Mouse (Mus musculus): ENCODE data around the gene Ppil3. TPM values are rescaled to one million over a fixed set of nuclear protein-coding genes. Genes with fewer than 3 reads are reported as not detected.

The Ppil3 gene
- polyA plus RNA-seq, 1 experiment from 2014 or later, result 56.7 TPM

DNA sequence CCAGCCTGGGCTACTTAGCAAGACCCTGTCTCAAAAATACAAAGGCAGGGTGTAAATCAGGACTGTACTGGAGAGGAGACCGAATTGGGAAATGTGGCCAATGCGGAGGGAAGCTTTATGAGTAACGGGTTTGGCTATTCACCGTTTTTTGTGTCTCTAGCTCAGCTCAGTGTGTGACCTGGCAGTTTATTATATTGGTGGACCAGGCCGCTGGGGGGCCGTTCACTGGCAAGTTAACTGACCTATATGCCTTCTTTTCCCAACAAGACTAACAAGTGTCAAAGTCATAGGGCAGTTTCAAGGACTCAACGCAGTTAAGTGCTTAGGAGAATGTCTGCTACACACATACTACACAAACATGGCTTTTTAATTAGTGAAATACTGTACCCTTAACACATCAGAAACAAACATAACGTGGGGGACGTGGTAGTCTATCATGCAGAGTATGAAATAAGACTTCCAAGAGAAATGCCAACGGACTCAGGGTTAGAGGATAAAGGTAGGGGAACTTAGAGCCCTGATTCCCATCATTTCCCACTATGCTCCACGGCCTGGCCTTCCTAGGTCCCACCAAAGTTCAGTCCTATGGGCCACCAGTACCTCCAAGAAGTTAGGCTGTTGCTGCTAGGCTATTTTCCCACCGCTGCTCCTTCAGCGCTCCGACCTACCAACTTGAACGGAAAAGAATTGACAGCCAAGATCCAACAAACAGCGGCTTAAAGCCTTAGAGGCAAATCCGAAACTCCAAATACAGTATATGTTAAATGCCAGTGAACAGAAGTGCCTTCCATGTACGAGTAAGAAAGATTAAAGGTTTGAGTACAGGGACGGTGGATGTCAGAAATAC is 53.6 kb downstream of the Ppil3 start:
- H3K36me3 ChIP-seq, result peaks cover 20% of the 10 kb centered on the region
- peak overlapping the region; percentile 98 for H3K9ac ChIP-seq (replicated peaks)
- peak overlapping the region; percentile 76 for H3K4me2 ChIP-seq
- no peaks in the 10 kb centered on the region for H3K27me3 ChIP-seq
- H3K4me1 ChIP-seq (replicated peaks), result peaks cover 17% of the 10 kb centered on the region
- 43% methylated on average over 19 of the region's 19 CpGs for WGBS
- peak overlapping the region; percentile 98; the same call in 1 of the 2 replicates for H3K27ac ChIP-seq
- ATAC-seq (ENCODE audit: insufficient number of reproducible peaks, insufficient read depth, low FRiP score, low TSS enrichment, low read depth), result no peak
- peak overlapping the region; percentile 99 for H3K4me3 ChIP-seq (replicated peaks)
- 0 out of 2 replicates have a peak, but pooled peaks cover 3% of the 10 kb centered on the region for H3K9me3 ChIP-seq

DNA sequence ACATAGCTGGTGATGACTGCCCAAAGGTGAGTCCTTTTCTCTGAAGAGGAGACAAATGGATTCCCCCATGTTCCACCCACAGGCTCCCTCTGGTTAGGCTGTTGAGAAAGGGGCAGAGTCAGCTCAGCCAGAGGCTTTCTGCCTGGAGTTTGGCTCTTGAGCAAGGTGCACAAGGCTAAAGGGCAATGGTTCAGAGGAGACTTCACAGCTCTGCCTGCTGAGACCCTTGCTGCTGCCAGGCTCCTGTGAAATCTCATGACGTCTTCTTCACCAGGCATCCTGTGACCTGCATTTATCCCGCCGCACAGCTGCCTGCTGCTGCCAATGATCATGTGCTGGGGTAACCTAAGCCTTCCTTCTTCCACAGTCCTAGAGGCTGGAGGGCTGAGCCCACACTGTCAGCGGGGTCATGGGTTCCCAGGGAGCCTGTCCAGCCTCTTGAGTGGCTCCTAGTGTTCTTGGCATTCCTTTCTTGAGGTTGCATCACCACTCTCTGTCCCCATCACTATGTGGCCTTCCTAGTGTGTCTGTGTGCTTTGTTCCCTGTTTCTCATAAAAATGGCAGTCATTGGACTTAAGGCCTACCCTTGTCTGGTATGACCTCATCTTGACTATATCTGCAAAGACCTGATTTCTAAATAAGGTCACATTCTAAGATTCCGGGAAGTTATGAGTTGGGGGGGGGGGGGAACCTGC is 62.6 kb downstream of the Ppil3 start:
- Histone ChIP-seq H3K27me3 (no peaks in the 10 kb centered on the region), H3K36me3 (no peaks in the 10 kb centered on the region), H3K27ac (no peak overlapping the region), H3K4me3 (replicated peaks) (no peak overlapping the region), H3K9ac (replicated peaks) (no peak overlapping the region), H3K9me3 (0 out of 2 replicates have a peak, but pooled peaks cover 4% of the 10 kb centered on the region), H3K4me2 (no peak overlapping the region), H3K4me1 (replicated peaks) (no peaks in the 10 kb centered on the region)
- ATAC-seq (ENCODE audit: insufficient number of reproducible peaks, insufficient read depth, low FRiP score, low TSS enrichment, low read depth), result no peak
- 73% methylated on average over 5 of the region's 5 CpGs for WGBS

Other genes starting within 250 kb of the Ppil3 start
- 0.09 and 0.26 TPM in 2 replicates for gene Aox4, start 235.1 kb downstream of the Ppil3 start, polyA plus RNA-seq (2016; fragmentation: Nextera tagmentation; extraction: Ambion mirVana)
- 0.04 TPM in 1 of 2 replicates, not detected in the other for gene Aox2, start 167.2 kb downstream of the Ppil3 start, polyA plus RNA-seq (2016; fragmentation: Nextera tagmentation; extraction: Ambion mirVana)
- gene Bzw1, start 52.6 kb downstream of the Ppil3 start, polyA plus RNA-seq (2016; fragmentation: Nextera tagmentation; extraction: Ambion mirVana), result 408 and 418 TPM in 2 replicates
- gene Clk1, start 21.4 kb downstream of the Ppil3 start, polyA plus RNA-seq (2016; fragmentation: Nextera tagmentation; extraction: Ambion mirVana), result 202 and 205 TPM in 2 replicates
- gene Nif3l1, start 335 bp downstream of the Ppil3 start, polyA plus RNA-seq (2016; fragmentation: Nextera tagmentation; extraction: Ambion mirVana), result 59.6 and 60.2 TPM in 2 replicates
- 41.6 and 48.1 TPM in 2 replicates for gene Orc2, start 59.6 kb upstream of the Ppil3 start, polyA plus RNA-seq (2016; fragmentation: Nextera tagmentation; extraction: Ambion mirVana)
- gene Fam126b, start 140.8 kb upstream of the Ppil3 start, polyA plus RNA-seq (2016; fragmentation: Nextera tagmentation; extraction: Ambion mirVana), result 6.5 and 7.1 TPM in 2 replicates
- gene Ndufb3, start 140.9 kb upstream of the Ppil3 start, polyA plus RNA-seq (2016; fragmentation: Nextera tagmentation; extraction: Ambion mirVana), result 155 and 158 TPM in 2 replicates

Measured in limb, embryonic 12.5 days (tissue).